Mouse (Mus musculus) midbrain, embryonic 11.5 days (tissue): ENCODE measurements around the gene Tex261. TPM values are rescaled to one million over a fixed set of nuclear protein-coding genes. Genes with fewer than 3 reads are reported as not detected.

Experiments used
- ATAC-seq: fragments of 200-750 bp; cut with Nextera tagmentation; 2 replicates; pipeline ENCODE4 v1.8.0; 2017; ENCODE audit warnings: moderate TSS enrichment, moderate library complexity; ENCODE audit not compliant: low FRiP score
- DNase-seq: peaks from one replicate; pipeline ENCODE4 v3.0.0; 2015; ENCODE audit warnings: low spot score; ENCODE audit errors: missing footprints
- H3K27ac ChIP-seq: fragments of 300-500 bp; sonication (generic); 2 replicates; pipeline ENCODE4 v1.5.1; 2014; ENCODE audit warnings: low read depth, low read length
- H3K27me3 ChIP-seq: fragments of 300-500 bp; sonication (generic); 2 replicates; pipeline ENCODE4 v1.6.1; 2014; ENCODE audit warnings: mild to moderate bottlenecking, low read length, moderate library complexity, mixed read lengths; ENCODE audit not compliant: control insufficient read depth, insufficient read depth
- H3K36me3 ChIP-seq: fragments of 300-500 bp; sonication (generic); 2 replicates; pipeline ENCODE4 v1.6.1; 2014; ENCODE audit warnings: mild to moderate bottlenecking, low read length, moderate library complexity, mixed read lengths; ENCODE audit not compliant: control insufficient read depth, insufficient read depth
- H3K4me1 ChIP-seq: fragments of 300-500 bp; sonication (generic); 2 replicates; pipeline ENCODE4 v1.6.1; 2014; ENCODE audit warnings: low read length; ENCODE audit not compliant: control insufficient read depth, insufficient read depth
- H3K4me2 ChIP-seq: fragments of 300-500 bp; sonication (generic); 2 replicates; pipeline ENCODE4 v1.6.1; 2014; ENCODE audit warnings: mild to moderate bottlenecking, moderate library complexity
- H3K4me3 ChIP-seq: fragments of 300-500 bp; sonication (generic); 2 replicates; pipeline ENCODE4 v1.5.1; 2014; ENCODE audit warnings: low read depth, low read length
- H3K9ac ChIP-seq: fragments of 300-500 bp; sonication (generic); 2 replicates; pipeline ENCODE4 v1.6.1; 2014; ENCODE audit warnings: low read length
- H3K9me3 ChIP-seq: fragments of 300-500 bp; sonication (generic); 2 replicates; pipeline ENCODE4 v1.6.1; 2016; ENCODE audit warnings: low read length; ENCODE audit not compliant: control insufficient read depth
- WGBS: fragments of 180-500 bp; shearing (Covaris S2); extraction: QIAGEN DNeasy Blood & Tissue Kit; methylation state at CpG from one replicate; pipeline ENCODE4 v1.1.7; 2014; 5-methylcytosine and 5-hydroxymethylcytosine counted together
- polyA plus RNA-seq: library from polyadenylated mRNA; unstranded; fragments of >200 nt; fragmentation: Nextera tagmentation; extraction: Ambion mirVana; gene quantifications from 2 replicates; pipeline ENCODE4 v1.2.1, GENCODE M21; 2014

Tex261 gene
- polyA plus RNA-seq, 1 experiment from 2014 or later: 56.9 TPM

GRCm38 (mm10) chr6:83768485-83768884, 7.1 kb downstream of the Tex261 start:
- DNase-seq: no peak
- Histone ChIP-seq H3K27ac (no peak overlapping the region), H3K9ac (no peak overlapping the region), H3K36me3 (no peaks in the 10 kb centered on the region; the same call in 1 of the 2 replicates), H3K9me3 (no peaks in the 10 kb centered on the region), H3K4me1 (no peaks in the 10 kb centered on the region), H3K4me3 (no peak overlapping the region), H3K4me2 (no peak overlapping the region), H3K27me3 (peaks cover 8% of the 10 kb centered on the region)
- no peak for ATAC-seq
- WGBS: 91% methylated on average over 5 of the region's 5 CpGs

DNA sequence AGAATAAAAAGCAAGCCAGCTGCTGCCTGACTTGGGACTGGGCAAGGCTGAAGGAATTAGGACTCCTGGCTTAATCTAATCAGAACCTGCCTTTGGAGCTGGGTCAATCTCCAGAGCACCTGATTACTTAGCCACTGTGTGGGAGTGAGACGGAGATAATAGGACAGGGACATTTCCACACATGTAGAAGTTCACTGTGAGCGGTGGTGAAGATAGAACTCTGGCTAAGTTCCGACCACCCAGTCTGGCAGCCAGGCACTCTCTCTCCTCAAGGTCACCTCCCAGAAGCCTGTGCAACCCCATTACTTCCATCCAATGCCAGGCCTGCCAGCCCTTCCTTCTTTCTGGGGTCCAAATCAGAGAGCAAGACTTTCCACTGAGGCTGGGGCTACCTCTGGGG, 8.6 kb downstream of the Tex261 start:
- H3K4me2 ChIP-seq: no peak overlapping the region
- H3K4me3 ChIP-seq: no peak overlapping the region
- H3K36me3 ChIP-seq: no peaks in the 10 kb centered on the region; the same call in 1 of the 2 replicates
- no peak overlapping the region for H3K27ac ChIP-seq
- no peak overlapping the region for H3K9ac ChIP-seq
- DNase-seq (no peak), ATAC-seq (no peak)
- peaks cover 4% of the 10 kb centered on the region; the same call in 1 of the 2 replicates for H3K4me1 ChIP-seq
- no peaks in the 10 kb centered on the region for H3K9me3 ChIP-seq
- WGBS: 83% methylated on average over 3 of the region's 3 CpGs
- peaks cover 23% of the 10 kb centered on the region for H3K27me3 ChIP-seq

DNA sequence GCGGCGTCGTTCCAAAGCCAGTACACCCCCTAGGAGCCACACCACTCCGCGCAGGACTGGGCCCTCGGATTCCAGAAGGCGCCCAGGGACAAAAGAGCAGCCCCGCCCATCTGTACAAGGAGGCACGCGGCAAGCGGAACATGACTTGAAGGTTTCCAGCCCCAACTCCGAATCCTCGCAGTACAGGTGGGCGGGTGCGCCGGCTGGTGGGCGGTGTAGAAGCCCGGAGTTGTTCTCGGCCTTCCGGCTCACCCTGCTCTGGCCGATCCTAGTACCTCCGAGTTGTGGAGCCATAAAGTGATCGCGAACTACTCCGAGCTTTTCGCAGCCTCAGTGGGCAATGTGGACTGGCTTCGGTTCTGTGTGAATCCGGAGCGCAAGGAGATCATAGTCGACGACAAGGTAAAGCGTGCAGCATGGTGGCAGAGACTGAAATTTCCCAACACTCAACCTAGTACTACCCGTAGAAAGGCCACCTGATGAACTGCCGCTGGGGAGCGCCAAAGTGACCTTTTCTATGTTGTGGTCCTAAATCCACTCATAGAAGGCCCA, 12.7 kb downstream of the Tex261 start:
- H3K4me1 ChIP-seq: peaks cover 6% of the 10 kb centered on the region
- H3K27me3 ChIP-seq: peaks cover 53% of the 10 kb centered on the region
- H3K36me3 ChIP-seq: no peaks in the 10 kb centered on the region
- peak overlapping the region; percentile 21 for H3K4me3 ChIP-seq
- WGBS: 2% methylated on average over 35 of the region's 35 CpGs
- peak overlapping the region; percentile 41 for H3K9ac ChIP-seq
- no peak overlapping the region for H3K27ac ChIP-seq
- peak; percentile 90 for DNase-seq
- peak; percentile 46; the same call in 1 of the 2 replicates for ATAC-seq
- peak overlapping the region; percentile 44 for H3K4me2 ChIP-seq
- no peaks in the 10 kb centered on the region for H3K9me3 ChIP-seq

DNA sequence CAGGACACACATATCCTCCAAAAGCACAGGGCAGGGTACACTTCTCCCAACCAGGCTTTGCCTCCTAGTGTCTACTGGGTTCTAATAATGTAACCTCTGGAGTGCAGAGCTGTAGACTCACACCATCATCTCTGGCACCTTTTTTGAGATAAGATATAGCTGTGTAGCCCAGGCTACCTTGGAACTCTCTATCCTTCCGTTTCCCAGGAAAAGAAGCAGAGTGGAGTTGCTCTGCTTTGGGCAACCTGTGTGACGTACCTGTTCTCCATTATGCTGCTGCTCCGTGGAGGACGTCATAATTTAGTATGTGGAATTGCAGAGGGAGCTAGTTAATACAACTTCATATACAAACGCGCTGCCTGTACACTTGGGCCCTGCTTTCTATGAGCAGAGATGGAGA, 13.3 kb downstream of the Tex261 start, which contains the start of gene Ankrd53:
Ankrd53 (plus strand) TSS at position 301 of the 400 bp plus-strand sequence.
- Histone ChIP-seq H3K9ac (peak within 1 kb of the TSS; percentile 41), H3K4me1 (peaks cover 8% of the 10 kb centered on the region), H3K4me3 (peak within 1 kb of the TSS; percentile 21), H3K36me3 (no peaks in the 10 kb centered on the region), H3K4me2 (peak within 1 kb of the TSS; percentile 44), H3K27me3 (peaks cover 59% of the 10 kb centered on the region), H3K9me3 (no peaks in the 10 kb centered on the region), H3K27ac (no peak within 1 kb of the TSS)
- DNase-seq: no peak
- no peak for ATAC-seq
- WGBS: 28% methylated on average over 6 of the region's 6 CpGs

DNA sequence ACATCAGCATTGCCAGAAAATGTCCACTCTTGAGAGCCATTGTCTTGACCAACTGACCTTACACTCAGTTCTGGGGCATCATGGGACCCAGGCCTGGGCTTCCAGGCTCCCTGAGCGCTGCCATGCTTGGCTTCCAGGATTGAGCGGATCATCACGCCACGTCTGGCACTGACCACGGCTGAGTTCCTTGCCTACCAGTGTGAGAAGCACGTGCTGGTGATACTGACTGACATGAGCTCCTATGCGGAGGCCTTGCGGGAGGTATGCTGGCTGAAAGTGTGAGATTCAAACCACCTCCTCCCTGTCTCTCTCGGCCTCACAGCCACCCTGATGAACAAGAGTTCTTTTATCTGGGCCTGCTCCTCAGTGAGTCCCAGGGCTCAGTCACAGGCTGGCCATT, 19.6 kb downstream of the Tex261 start:
- no peak overlapping the region for H3K27ac ChIP-seq
- no peaks in the 10 kb centered on the region for H3K9me3 ChIP-seq
- DNase-seq: no peak
- peaks cover 3% of the 10 kb centered on the region; the same call in 1 of the 2 replicates for H3K4me1 ChIP-seq
- H3K9ac ChIP-seq: no peak overlapping the region
- ATAC-seq: no peak
- 77% methylated on average over 9 of the region's 9 CpGs for WGBS
- no peaks in the 10 kb centered on the region for H3K36me3 ChIP-seq
- no peak overlapping the region for H3K4me2 ChIP-seq
- peaks cover 36% of the 10 kb centered on the region for H3K27me3 ChIP-seq
- H3K4me3 ChIP-seq: no peak overlapping the region

DNA sequence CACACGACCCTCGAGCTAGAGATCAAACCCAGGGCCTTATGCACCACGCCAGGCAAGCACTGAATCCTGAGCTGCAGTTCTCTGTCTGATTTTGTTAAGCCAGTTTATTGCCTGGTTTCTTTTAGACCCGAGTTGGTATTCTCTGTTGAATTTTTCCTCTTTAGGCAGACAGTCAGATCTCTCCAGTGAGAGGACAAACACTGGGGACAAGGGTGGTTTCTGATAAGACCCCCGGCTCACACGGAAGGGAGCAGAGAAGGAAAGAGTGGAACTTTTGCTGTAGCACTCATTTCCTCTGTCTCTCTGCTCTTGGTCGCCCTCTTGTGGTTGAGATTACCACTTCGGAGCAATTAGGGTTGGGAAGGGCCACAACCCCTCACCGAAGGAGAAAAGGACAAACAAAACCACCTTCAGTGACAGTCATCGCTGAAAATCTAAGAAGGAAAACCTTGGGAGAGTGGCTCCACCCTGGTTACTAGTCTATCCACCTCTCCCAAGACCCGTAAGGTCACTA, 25.4 kb downstream of the Tex261 start:
- Histone ChIP-seq H3K36me3 (no peaks in the 10 kb centered on the region), H3K9me3 (no peaks in the 10 kb centered on the region), H3K4me1 (peaks cover 5% of the 10 kb centered on the region), H3K27me3 (peaks cover 2% of the 10 kb centered on the region; the same call in 1 of the 2 replicates), H3K9ac (no peak overlapping the region), H3K27ac (no peak overlapping the region), H3K4me2 (no peak overlapping the region), H3K4me3 (no peak overlapping the region)
- DNase-seq: peak; percentile 95
- 6% methylated on average over 11 of the region's 11 CpGs for whole genome bisulfite sequencing
- 0 out of 2 replicates have a peak, but pooled peaks have one; percentile 20 for ATAC-seq

GRCm38 (mm10) chr6:83749286-83749685, 26.3 kb downstream of the Tex261 start:
- DNase-seq (no peak), ATAC-seq (no peak; the same call in 1 of the 2 replicates)
- Histone ChIP-seq H3K4me2 (no peak overlapping the region), H3K9ac (no peak overlapping the region), H3K36me3 (no peaks in the 10 kb centered on the region), H3K4me1 (peaks cover 5% of the 10 kb centered on the region), H3K9me3 (no peaks in the 10 kb centered on the region), H3K27ac (no peak overlapping the region), H3K27me3 (peaks cover 2% of the 10 kb centered on the region; the same call in 1 of the 2 replicates), H3K4me3 (no peak overlapping the region)
- 54% methylated on average over 3 of the region's 3 CpGs for WGBS

DNA sequence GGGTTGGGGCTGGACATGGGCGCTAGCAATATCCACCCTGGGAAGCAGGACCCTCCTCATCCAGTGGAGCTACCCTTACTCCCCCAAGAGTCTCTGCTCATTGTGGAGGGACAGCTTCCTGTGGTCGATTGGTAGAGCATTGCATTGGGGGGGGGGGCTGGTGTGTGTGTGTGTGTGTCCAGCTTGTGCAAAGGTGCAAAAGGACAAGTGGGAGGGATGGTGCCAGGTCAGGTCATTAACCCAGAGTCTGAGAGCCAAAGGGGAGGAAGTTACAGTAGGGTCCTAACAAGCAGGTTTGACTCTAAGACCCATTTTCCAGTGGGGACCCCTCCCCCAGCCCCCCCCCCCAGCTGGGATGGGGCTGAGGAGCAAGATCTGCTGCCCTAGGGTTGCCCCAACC, 30.1 kb downstream of the Tex261 start:
- Histone ChIP-seq H3K27me3 (no peaks in the 10 kb centered on the region), H3K4me1 (peaks cover 5% of the 10 kb centered on the region), H3K4me2 (no peak overlapping the region), H3K9me3 (no peaks in the 10 kb centered on the region), H3K36me3 (no peaks in the 10 kb centered on the region), H3K27ac (no peak overlapping the region), H3K4me3 (no peak overlapping the region), H3K9ac (no peak overlapping the region)
- no peak for ATAC-seq
- 44% methylated on average over 2 of the region's 2 CpGs for WGBS
- DNase-seq: no peak

GRCm38 (mm10) chr6:83744557-83744956, 31.1 kb downstream of the Tex261 start:
- H3K4me3 ChIP-seq: no peak overlapping the region
- H3K27me3 ChIP-seq: no peaks in the 10 kb centered on the region
- H3K9ac ChIP-seq: no peak overlapping the region
- H3K36me3 ChIP-seq: no peaks in the 10 kb centered on the region
- H3K4me1 ChIP-seq: peaks cover 5% of the 10 kb centered on the region
- ATAC-seq (no peak), DNase-seq (no peak)
- no peak overlapping the region for H3K4me2 ChIP-seq
- H3K27ac ChIP-seq: no peak overlapping the region
- H3K9me3 ChIP-seq: no peaks in the 10 kb centered on the region
- WGBS: 72% methylated on average over 5 of the region's 5 CpGs
